Mouse (Mus musculus) lung, embryonic 15.5 days (tissue): ENCODE measurements around the gene Slc38a3. TPM values are rescaled to one million over a fixed set of nuclear protein-coding genes. Genes with fewer than 3 reads are reported as not detected.

Experiments
- ATAC-seq: fragments of 200-750 bp; cut with Nextera tagmentation; 2 replicates; pipeline ENCODE4 v1.8.0; 2017; ENCODE audit warnings: moderate number of reproducible peaks, borderline replicate concordance; ENCODE audit not compliant: low FRiP score, low TSS enrichment; ENCODE audit errors: extremely low read depth
- H3K27ac ChIP-seq: fragments of 300-500 bp; sonication (generic); 2 replicates; pipeline ENCODE4 v1.5.1; 2015; ENCODE audit warnings: moderate library complexity, mild to moderate bottlenecking, inconsistent platforms
- H3K27me3 ChIP-seq: fragments of 300-500 bp; sonication (generic); 2 replicates; pipeline ENCODE4 v1.6.1; 2015; ENCODE audit warnings: inconsistent platforms
- H3K36me3 ChIP-seq: fragments of 300-500 bp; sonication (generic); 2 replicates; pipeline ENCODE4 v1.6.1; 2015; ENCODE audit warnings: inconsistent platforms
- H3K4me1 ChIP-seq: fragments of 300-500 bp; sonication (generic); 2 replicates; pipeline ENCODE4 v1.6.1; 2015; ENCODE audit warnings: inconsistent platforms
- H3K4me2 ChIP-seq: fragments of 300-500 bp; sonication (generic); 2 replicates; pipeline ENCODE4 v1.6.1; 2015; ENCODE audit warnings: inconsistent platforms, mild to moderate bottlenecking, moderate library complexity
- H3K4me3 ChIP-seq: fragments of 300-500 bp; sonication (generic); 2 replicates; pipeline ENCODE4 v1.5.1; 2015; ENCODE audit warnings: mild to moderate bottlenecking, inconsistent platforms
- H3K9ac ChIP-seq: fragments of 300-500 bp; sonication (generic); 2 replicates; pipeline ENCODE4 v1.6.1; 2015; ENCODE audit warnings: inconsistent platforms
- H3K9me3 ChIP-seq: fragments of 300-500 bp; sonication (generic); 2 replicates; pipeline ENCODE4 v1.6.1; 2016; ENCODE audit warnings: inconsistent platforms
- WGBS: fragments of 180-500 bp; shearing (Covaris S2); methylation state at CpG from one replicate; pipeline ENCODE4 v1.1.7; 2015; 5-methylcytosine and 5-hydroxymethylcytosine counted together
- polyA plus RNA-seq: library from polyadenylated mRNA; unstranded; fragments of >200 nt; fragmentation: Nextera tagmentation; extraction: Ambion mirVana; gene quantifications from 2 replicates; pipeline ENCODE4 v1.2.1, GENCODE M21; 2015

Slc38a3 gene
- 3.9 and 4.1 TPM in 2 replicates for polyA plus RNA-seq

DNA sequence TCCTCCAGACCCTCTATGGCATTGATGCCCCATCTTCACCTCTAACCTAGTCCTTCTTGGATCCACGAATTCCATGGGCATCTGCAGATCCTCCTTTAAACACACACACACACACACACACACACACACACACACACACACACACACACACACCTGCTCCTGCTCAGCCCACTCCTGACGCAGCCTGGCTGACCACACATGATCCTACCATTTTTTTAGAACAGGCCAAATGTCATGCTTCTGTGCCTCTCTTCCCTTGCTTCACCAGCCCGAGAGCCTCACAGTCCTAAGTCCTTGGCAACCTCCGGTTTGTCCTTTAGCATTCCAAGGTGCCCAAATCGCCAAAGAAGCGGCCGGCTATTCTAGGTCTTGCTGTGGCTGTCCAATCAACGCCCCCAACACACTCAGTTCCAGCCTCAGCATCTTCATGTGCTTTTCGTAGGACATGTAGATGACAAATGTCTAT is at the start of gene Slc38a3:
Slc38a3 (minus strand) TSS at position 51 of the 466 bp plus-strand sequence.
- no peak within 1 kb of the TSS for H3K4me2 ChIP-seq
- no peaks in the 10 kb centered on the region for H3K36me3 ChIP-seq
- no peaks in the 10 kb centered on the region for H3K9me3 ChIP-seq
- H3K9ac ChIP-seq: no peak within 1 kb of the TSS
- no peak for ATAC-seq
- H3K4me3 ChIP-seq: no peak within 1 kb of the TSS
- no peak within 1 kb of the TSS for H3K27ac ChIP-seq
- H3K4me1 ChIP-seq: peaks cover 24% of the 10 kb centered on the region
- 83% methylated on average over 9 of the region's 9 CpGs for WGBS
- H3K27me3 ChIP-seq: peaks cover 40% of the 10 kb centered on the region

DNA sequence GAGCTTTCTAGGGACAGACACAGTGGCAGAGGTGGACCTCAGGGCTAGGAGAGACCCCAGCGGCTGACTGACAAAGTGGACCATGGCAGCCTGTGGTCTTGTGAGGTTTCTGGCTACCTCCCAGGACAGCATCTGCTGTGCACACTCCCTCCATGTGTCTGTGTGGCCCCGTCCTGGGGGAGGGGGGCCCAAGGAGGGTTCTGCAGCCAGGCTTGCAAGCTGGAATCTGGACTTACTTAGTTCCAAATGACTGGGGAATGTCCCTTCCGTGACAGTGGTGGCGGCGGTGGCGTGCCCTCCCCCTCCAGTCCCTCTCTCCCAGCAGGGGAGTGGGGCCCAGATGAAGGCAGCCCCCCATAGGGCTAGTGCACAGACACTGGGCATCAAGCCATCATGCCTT is 47.6 kb upstream of the Slc38a3 start:
- Histone ChIP-seq H3K27me3 (no peaks in the 10 kb centered on the region), H3K27ac (no peak overlapping the region), H3K9me3 (no peaks in the 10 kb centered on the region), H3K9ac (no peak overlapping the region), H3K36me3 (no peaks in the 10 kb centered on the region), H3K4me3 (no peak overlapping the region), H3K4me2 (no peak overlapping the region), H3K4me1 (peaks cover 62% of the 10 kb centered on the region)
- ATAC-seq: peak; percentile 33; the same call in 1 of the 2 replicates
- 53% methylated on average over 6 of the region's 6 CpGs for WGBS

DNA sequence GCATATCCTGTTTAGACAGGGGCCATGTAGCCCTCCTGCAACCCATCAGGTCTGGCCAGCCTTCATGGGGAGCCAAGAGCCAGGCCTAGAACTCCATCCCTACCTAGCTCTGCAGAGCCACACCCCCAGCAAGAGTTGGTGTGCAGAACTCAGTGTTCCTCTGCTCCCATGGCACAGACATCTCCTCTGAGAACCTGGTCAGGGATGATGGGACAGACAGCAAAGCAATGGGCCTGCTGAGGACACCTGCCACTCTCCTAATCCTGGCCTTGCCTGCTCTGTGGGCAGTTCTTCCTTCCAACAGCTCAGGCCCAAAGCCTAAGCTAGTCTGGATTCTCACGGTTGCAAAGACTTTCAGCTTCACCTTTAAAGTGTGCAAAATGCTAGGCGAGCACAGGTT is 46.3 kb upstream of the Slc38a3 start:
- Histone ChIP-seq H3K4me2 (no peak overlapping the region), H3K36me3 (no peaks in the 10 kb centered on the region), H3K9me3 (no peaks in the 10 kb centered on the region), H3K9ac (no peak overlapping the region), H3K4me3 (no peak overlapping the region), H3K27ac (0 out of 2 replicates have a peak overlapping the region, but pooled peaks have one; percentile 83), H3K4me1 (peaks cover 56% of the 10 kb centered on the region), H3K27me3 (no peaks in the 10 kb centered on the region)
- WGBS: 91% methylated on average over 2 of the region's 2 CpGs
- no peak for ATAC-seq

GRCm38 (mm10) chr9:107714221-107714952 is 45.1 kb upstream of the Slc38a3 start:
- no peak overlapping the region; the same call in 1 of the 2 replicates for H3K4me2 ChIP-seq
- WGBS: 10% methylated on average over 12 of the region's 12 CpGs

DNA sequence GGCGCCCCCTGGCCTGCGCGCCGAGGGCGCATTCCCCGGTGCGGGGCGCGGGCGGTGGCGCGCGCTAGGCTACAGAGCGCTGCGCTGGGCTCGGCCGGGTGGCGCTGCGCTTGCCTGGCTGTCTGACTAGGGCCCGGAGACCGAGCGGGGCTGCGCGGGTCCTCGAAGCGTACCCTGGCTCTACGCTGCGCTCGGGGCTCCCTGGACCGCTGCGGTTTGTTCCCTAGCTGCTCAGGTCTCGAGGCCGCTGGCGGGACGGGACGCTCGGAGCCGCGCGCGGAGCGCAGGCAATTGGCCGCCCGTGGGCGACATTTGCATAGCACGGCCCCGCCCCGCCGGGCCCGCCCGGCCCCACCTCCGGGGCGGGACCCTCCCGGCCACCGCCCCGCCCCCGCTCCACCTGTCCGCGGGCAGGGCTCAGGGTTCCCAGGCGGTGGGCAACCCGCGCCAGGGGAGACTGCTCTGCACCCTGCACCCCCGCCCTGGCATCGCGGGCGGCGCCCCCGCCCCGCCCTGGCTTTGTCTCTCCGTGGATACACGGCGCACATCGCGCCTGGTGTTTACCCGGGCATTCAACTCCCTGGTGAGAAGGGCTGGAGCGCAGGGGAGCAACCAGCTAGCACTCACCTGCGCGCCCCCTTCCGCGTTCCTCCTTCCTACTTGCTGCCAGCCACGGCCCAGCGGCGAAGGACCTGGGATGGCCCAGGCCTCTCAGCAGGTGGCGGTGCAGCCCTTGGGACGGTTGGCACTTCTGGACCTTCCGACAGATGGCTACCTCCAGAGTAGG is 40.6 kb upstream of the Slc38a3 start, which contains the start of gene Sema3f:
Sema3f (minus strand) TSS at position 779 of the 787 bp plus-strand sequence.
- H3K27me3 ChIP-seq: no peaks in the 10 kb centered on the region
- peaks cover 65% of the 10 kb centered on the region for H3K4me1 ChIP-seq

More at GRCm38 (mm10) chr9:107714221-107714952, 45.1 kb upstream of the Slc38a3 start:
- peaks cover 62% of the 10 kb centered on the region for H3K4me1 ChIP-seq
- no peaks in the 10 kb centered on the region for H3K9me3 ChIP-seq
- H3K27me3 ChIP-seq: no peaks in the 10 kb centered on the region
- no peaks in the 10 kb centered on the region for H3K36me3 ChIP-seq
- peak; percentile 27 for ATAC-seq
- H3K4me3 ChIP-seq: no peak overlapping the region
- peak overlapping the region; percentile 83 for H3K27ac ChIP-seq
- H3K9ac ChIP-seq: no peak overlapping the region

GRCm38 (mm10) chr9:107709096-107709696 is 39.9 kb upstream of the Slc38a3 start:
- peaks cover 65% of the 10 kb centered on the region for H3K4me1 ChIP-seq
- no peaks in the 10 kb centered on the region for H3K9me3 ChIP-seq
- no peaks in the 10 kb centered on the region for H3K27me3 ChIP-seq
- ATAC-seq: no peak
- peak overlapping the region; percentile 68 for H3K9ac ChIP-seq
- no peaks in the 10 kb centered on the region for H3K36me3 ChIP-seq
- H3K27ac ChIP-seq: peak overlapping the region; percentile 89
- peak overlapping the region; percentile 68 for H3K4me2 ChIP-seq
- under 1% methylated on average over 52 of the region's 55 CpGs for WGBS
- H3K4me3 ChIP-seq: peak overlapping the region; percentile 51

More for the DNA sequence above, 40.6 kb upstream of the Slc38a3 start, which contains the start of gene Sema3f:
- Histone ChIP-seq H3K4me3 (peak within 1 kb of the TSS; percentile 51), H3K9ac (peak within 1 kb of the TSS; percentile 68), H3K9me3 (no peaks in the 10 kb centered on the region), H3K36me3 (no peaks in the 10 kb centered on the region), H3K4me2 (peak within 1 kb of the TSS; percentile 68), H3K27ac (peak within 1 kb of the TSS; percentile 89)
- WGBS: 1% methylated on average over 78 of the region's 86 CpGs
- ATAC-seq: peak; percentile 78

GRCm38 (mm10) chr9:107708439-107709095 is 39.2 kb upstream of the Slc38a3 start:
- no peak for ATAC-seq
- H3K4me2 ChIP-seq: peak overlapping the region; percentile 68
- WGBS: 2% methylated on average over 21 of the region's 21 CpGs
- peaks cover 65% of the 10 kb centered on the region for H3K4me1 ChIP-seq
- peak overlapping the region; percentile 68 for H3K9ac ChIP-seq
- peak overlapping the region; percentile 51 for H3K4me3 ChIP-seq
- H3K27me3 ChIP-seq: no peaks in the 10 kb centered on the region
- H3K9me3 ChIP-seq: no peaks in the 10 kb centered on the region
- H3K36me3 ChIP-seq: no peaks in the 10 kb centered on the region
- peak overlapping the region; percentile 89 for H3K27ac ChIP-seq

DNA sequence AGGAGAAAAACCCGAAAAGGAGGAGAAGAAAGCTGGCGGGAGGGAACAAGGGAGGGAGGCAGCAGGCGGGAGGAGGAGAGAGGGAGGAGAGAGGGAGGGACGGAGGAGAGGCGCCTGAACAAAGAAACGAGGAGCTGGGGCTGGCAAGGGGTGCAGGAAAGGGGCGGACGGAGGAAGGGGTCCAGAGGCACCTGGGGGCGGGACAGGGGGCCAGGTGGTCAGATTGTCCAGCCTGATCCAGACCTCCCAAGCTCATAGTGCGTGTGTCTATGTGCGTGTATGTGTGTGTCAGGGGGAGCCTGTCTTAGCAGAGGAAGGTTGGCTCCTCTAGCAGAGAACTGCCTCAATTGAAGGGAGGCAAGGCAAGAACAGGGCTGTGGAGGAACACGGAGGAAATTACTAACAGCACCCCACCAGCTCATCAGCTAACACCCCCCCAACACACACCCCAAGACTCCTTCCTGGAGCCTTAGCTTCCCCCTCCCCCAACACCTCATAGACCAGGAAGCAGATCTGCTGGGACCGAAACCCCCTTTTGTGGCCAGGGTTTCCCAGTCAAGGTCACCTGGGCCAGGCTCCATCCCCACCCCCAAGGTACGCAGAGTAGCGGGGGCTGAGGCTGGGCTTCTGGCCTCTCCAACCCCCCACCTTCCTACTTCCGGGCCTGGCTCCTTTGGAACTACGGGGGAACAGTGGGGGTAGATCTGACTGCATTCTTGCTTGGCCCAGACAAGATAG is 38.5 kb upstream of the Slc38a3 start:
- Histone ChIP-seq H3K9me3 (no peaks in the 10 kb centered on the region), H3K36me3 (no peaks in the 10 kb centered on the region), H3K4me3 (peak overlapping the region; percentile 51), H3K4me1 (peaks cover 66% of the 10 kb centered on the region), H3K4me2 (peak overlapping the region; percentile 68), H3K9ac (peak overlapping the region; percentile 68), H3K27me3 (no peaks in the 10 kb centered on the region), H3K27ac (peak overlapping the region; percentile 89)
- ATAC-seq: peak; percentile 24; the same call in 1 of the 2 replicates
- 2% methylated on average over 17 of the region's 17 CpGs for WGBS

GRCm38 (mm10) chr9:107706781-107707211 is 37.5 kb upstream of the Slc38a3 start:
- ATAC-seq: no peak
- H3K9me3 ChIP-seq: no peaks in the 10 kb centered on the region

DNA sequence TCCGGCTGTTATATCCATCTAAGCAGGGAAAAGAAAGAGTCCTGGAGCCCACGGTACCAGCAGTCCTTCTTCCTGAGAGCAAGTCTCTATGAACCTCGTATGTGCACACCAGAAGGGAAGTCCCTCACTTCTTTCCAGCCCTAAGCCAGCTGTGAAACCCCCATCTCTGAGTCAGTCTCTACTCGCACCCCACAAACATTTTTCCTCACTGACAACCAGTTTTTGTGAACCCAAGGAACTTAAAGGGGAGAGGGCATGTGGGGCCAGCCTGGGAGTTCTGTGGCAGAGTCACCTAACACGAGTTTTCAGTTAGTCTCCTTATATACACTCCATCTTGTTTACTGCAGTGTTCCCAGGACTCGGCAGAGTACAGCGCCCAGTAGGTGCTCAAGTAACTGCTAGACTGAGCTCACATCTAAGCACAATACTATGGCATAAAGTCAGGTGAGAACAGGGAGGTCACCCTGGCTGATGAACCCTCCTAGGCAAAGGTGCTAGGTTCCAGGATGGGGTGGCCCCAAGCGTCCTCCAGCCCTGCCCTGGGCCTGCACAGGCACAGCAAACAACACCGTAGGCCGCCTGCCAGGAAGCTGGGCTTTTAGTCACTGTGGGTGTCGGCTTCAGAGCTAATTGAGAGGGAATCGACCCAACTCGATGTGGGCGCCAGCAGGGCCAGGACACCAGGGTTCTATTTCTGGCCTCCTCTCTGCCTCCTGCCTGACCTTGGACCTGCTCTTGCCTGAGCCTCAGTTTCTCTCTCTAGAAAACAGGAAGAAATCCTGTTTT is 34.2 kb upstream of the Slc38a3 start:
- Histone ChIP-seq H3K27me3 (no peaks in the 10 kb centered on the region), H3K9me3 (no peaks in the 10 kb centered on the region), H3K36me3 (no peaks in the 10 kb centered on the region), H3K4me3 (no peak overlapping the region), H3K27ac (peak overlapping the region; percentile 70), H3K4me2 (no peak overlapping the region), H3K9ac (0 out of 2 replicates have a peak overlapping the region, but pooled peaks have one; percentile 8), H3K4me1 (peaks cover 98% of the 10 kb centered on the region)
- WGBS: 47% methylated on average over 14 of the region's 14 CpGs
- ATAC-seq: no peak

More at GRCm38 (mm10) chr9:107706781-107707211, 37.5 kb upstream of the Slc38a3 start:
- Histone ChIP-seq H3K27ac (peak overlapping the region; percentile 89), H3K4me1 (peaks cover 76% of the 10 kb centered on the region), H3K9ac (peak overlapping the region; percentile 68), H3K36me3 (no peaks in the 10 kb centered on the region), H3K4me2 (peak overlapping the region; percentile 68), H3K27me3 (no peaks in the 10 kb centered on the region), H3K4me3 (peak overlapping the region; percentile 51)
- WGBS: 2% methylated on average over 14 of the region's 14 CpGs
